9 mouse cellular contexts compared by ENCODE assay signal in genomic region chr11:82831008-82831893, GRCm38 (mm10). TPM values are rescaled to one million over a fixed set of nuclear protein-coding genes. Genes with fewer than 3 reads are reported as not detected.
A peak's percentile ranks its signal among the peaks of the same experiment; 100 is the strongest.
DNase-seq lines count a peak whose midpoint lies in the region; ATAC-seq and TF ChIP-seq lines count a peak whose summit lies in the region.
"Had no signal": no experiment of that assay in that cellular context is flagged by ENCODE, and none has a peak within 500 bp of the region (broad histone marks: within the 10 kb centered on the region; RNA-seq: fewer than 3 reads in every experiment).

No protein-coding gene starts in this region.

- H3K9ac ChIP-seq in heart, embryonic 13.5 days: peak overlapping the region; percentile 42; the same call in 1 of the 2 replicates
- H3K9ac ChIP-seq in heart, postnatal 0 days (replicated peaks; ENCODE audit: low read depth, low read length): no peak overlapping the region
- H3K9ac ChIP-seq in neural tube, embryonic 15.5 days (replicated peaks): no peak overlapping the region

- no peak for ATAC-seq in heart, embryonic 13.5 days (ENCODE audit: extremely low read depth, insufficient number of reproducible peaks, low FRiP score, low TSS enrichment)
- no peak for ATAC-seq in megakaryocyte, adult 5-6 weeks (ENCODE audit: poor library complexity, severe bottlenecking)
- ATAC-seq in heart, postnatal 0 days (ENCODE audit: insufficient read depth, low read depth): no peak
- ATAC-seq in neural tube, embryonic 15.5 days (ENCODE audit: low FRiP score): peak; percentile 76

- no peak for DNase-seq in heart, adult 9 months (ENCODE audit: low spot score in 2 of 2)
- DNase-seq in heart, postnatal 0 days (ENCODE audit: low spot score): no peak
- no peak for DNase-seq in thymus, postnatal 14 days
- no peak for DNase-seq in cerebellum, postnatal 14 days
- DNase-seq: kidney, postnatal 10 days had no signal

- no peak for TF ChIP-seq CTCF in heart, postnatal 0 days (IDR thresholded peaks at IDR 0.05; ENCODE audit: low read depth)

- 13% methylated on average over 10 of the region's 10 CpGs for WGBS in heart, embryonic 13.5 days
- WGBS in heart, postnatal 0 days: 14% methylated on average over 10 of the region's 10 CpGs
- 9% methylated on average over 10 of the region's 10 CpGs for WGBS in neural tube, embryonic 15.5 days

- no peaks in the 10 kb centered on the region for H3K9me3 ChIP-seq in heart, embryonic 13.5 days
- H3K9me3 ChIP-seq in megakaryocyte, embryonic 14.5 days: peaks cover 4% of the 10 kb centered on the region; the same call in 1 of the 2 replicates
- no peaks in the 10 kb centered on the region for H3K9me3 ChIP-seq in heart, postnatal 0 days (replicated peaks; ENCODE audit: control insufficient read depth, low read length)
- no peaks in the 10 kb centered on the region for H3K9me3 ChIP-seq in neural tube, embryonic 15.5 days (replicated peaks)

- H3K27ac ChIP-seq in heart, embryonic 13.5 days (replicated peaks): no peak overlapping the region; the same call in 1 of the 2 replicates
- no peak overlapping the region for H3K27ac ChIP-seq in heart, postnatal 0 days (ENCODE audit: low read depth)
- H3K27ac ChIP-seq in neural tube, embryonic 15.5 days (replicated peaks): 0 out of 2 replicates have a peak overlapping the region, but pooled peaks have one; percentile 37

- H3K4me2 ChIP-seq in heart, embryonic 13.5 days: peak overlapping the region; percentile 52
- H3K4me2 ChIP-seq in heart, postnatal 0 days (ENCODE audit: low read depth, low read length): peak overlapping the region; percentile 46
- H3K4me2 ChIP-seq in neural tube, embryonic 15.5 days: peak overlapping the region; percentile 36

- peak overlapping the region; percentile 13 for H3K4me3 ChIP-seq in heart, embryonic 13.5 days
- H3K4me3 ChIP-seq in megakaryocyte, embryonic 14.5 days (replicated peaks): peak overlapping the region; percentile 33
- no peak overlapping the region for H3K4me3 ChIP-seq in heart, postnatal 0 days (ENCODE audit: low read depth, low read length)
- no peak overlapping the region for H3K4me3 ChIP-seq in neural tube, embryonic 15.5 days (replicated peaks)

- H3K4me1 ChIP-seq in heart, embryonic 13.5 days: peaks cover 15% of the 10 kb centered on the region
- peaks cover 72% of the 10 kb centered on the region for H3K4me1 ChIP-seq in megakaryocyte, embryonic 14.5 days
- H3K4me1 ChIP-seq in heart, postnatal 0 days (ENCODE audit: control insufficient read depth, insufficient read depth): peaks cover 6% of the 10 kb centered on the region
- H3K4me1 ChIP-seq in neural tube, embryonic 15.5 days: peaks cover 23% of the 10 kb centered on the region

- no peak for TF ChIP-seq EP300 in heart, postnatal 0 days (IDR thresholded peaks at IDR 0.05; ENCODE audit: low read depth)

- no peaks in the 10 kb centered on the region for H3K27me3 ChIP-seq in heart, embryonic 13.5 days (replicated peaks)
- H3K27me3 ChIP-seq in megakaryocyte, embryonic 14.5 days (replicated peaks): no peaks in the 10 kb centered on the region
- H3K27me3 ChIP-seq in heart, postnatal 0 days (ENCODE audit: control insufficient read depth, insufficient read depth, low read length): no peaks in the 10 kb centered on the region
- H3K27me3 ChIP-seq in neural tube, embryonic 15.5 days (replicated peaks): no peaks in the 10 kb centered on the region

- no peaks in the 10 kb centered on the region for H3K36me3 ChIP-seq in heart, embryonic 13.5 days
- H3K36me3 ChIP-seq in megakaryocyte, embryonic 14.5 days (replicated peaks; ENCODE audit: low read length): peaks cover 75% of the 10 kb centered on the region
- H3K36me3 ChIP-seq in heart, postnatal 0 days (replicated peaks; ENCODE audit: control insufficient read depth, insufficient read depth, low read length): no peaks in the 10 kb centered on the region
- H3K36me3 ChIP-seq in neural tube, embryonic 15.5 days: no peaks in the 10 kb centered on the region

RNA-seq across cellular contexts. Expression of gene Rffl, which starts 39.8 kb away (rescaled TPM):
- polyA plus RNA-seq in heart, embryonic 13.5 days (2015; fragmentation: Nextera tagmentation; extraction: Ambion mirVana): 4.7 and 5.3 TPM in 2 replicates
- polyA plus RNA-seq in megakaryocyte, embryonic 14.5 days (2012; ENCODE audit: insufficient read depth, low replicate concordance): 5.6 and 33.5 TPM in 2 replicates
- 20.5 and 26.7 TPM in 2 replicates for total RNA-seq in megakaryocyte, adult 5-6 weeks (2015)
- 20.1 and 25.4 TPM in 2 replicates for total RNA-seq in megakaryocyte, adult 5-6 weeks (2017)
- 3.8 and 4.8 TPM in 2 replicates for total RNA-seq in heart, postnatal 0 days (2014; rRNA removed; ENCODE audit: low replicate concordance)
- polyA plus RNA-seq in heart, postnatal 0 days (2015; fragmentation: Nextera tagmentation; extraction: Ambion mirVana): 2.3 and 2.4 TPM in 2 replicates
- 3.8 and 6.9 TPM in 2 replicates for polyA plus RNA-seq in neural tube, embryonic 15.5 days (2015; fragmentation: Nextera tagmentation; extraction: Ambion mirVana)

RNA-seq across cellular contexts. Expression of gene Lig3, which starts 50.3 kb away (rescaled TPM):
- 18.6 and 21.1 TPM in 2 replicates for polyA plus RNA-seq in heart, embryonic 13.5 days (2015; fragmentation: Nextera tagmentation; extraction: Ambion mirVana)
- polyA plus RNA-seq in megakaryocyte, embryonic 14.5 days (2012; ENCODE audit: insufficient read depth, low replicate concordance): 29.8 and 53.0 TPM in 2 replicates
- 14.0 and 15.7 TPM in 2 replicates for total RNA-seq in megakaryocyte, adult 5-6 weeks (2015)
- 17.7 and 20.3 TPM in 2 replicates for total RNA-seq in megakaryocyte, adult 5-6 weeks (2017)
- total RNA-seq in heart, postnatal 0 days (2014; rRNA removed; ENCODE audit: low replicate concordance): 24.7 and 34.8 TPM in 2 replicates
- 11.3 and 12.1 TPM in 2 replicates for polyA plus RNA-seq in heart, postnatal 0 days (2015; fragmentation: Nextera tagmentation; extraction: Ambion mirVana)
- polyA plus RNA-seq in neural tube, embryonic 15.5 days (2015; fragmentation: Nextera tagmentation; extraction: Ambion mirVana): 19.0 and 19.7 TPM in 2 replicates

RNA-seq across cellular contexts. Expression of gene Rad51d, which starts 59.2 kb away (rescaled TPM):
- 12.2 and 12.4 TPM in 2 replicates for polyA plus RNA-seq in heart, embryonic 13.5 days (2015; fragmentation: Nextera tagmentation; extraction: Ambion mirVana)
- 1.3 and 11.6 TPM in 2 replicates for polyA plus RNA-seq in megakaryocyte, embryonic 14.5 days (2012; ENCODE audit: insufficient read depth, low replicate concordance)
- total RNA-seq in megakaryocyte, adult 5-6 weeks (2015): 7.1 and 7.9 TPM in 2 replicates
- total RNA-seq in megakaryocyte, adult 5-6 weeks (2017): 8.8 and 10.3 TPM in 2 replicates
- 10.8 and 11.5 TPM in 2 replicates for total RNA-seq in heart, postnatal 0 days (2014; rRNA removed; ENCODE audit: low replicate concordance)
- polyA plus RNA-seq in heart, postnatal 0 days (2015; fragmentation: Nextera tagmentation; extraction: Ambion mirVana): 9.9 and 11.8 TPM in 2 replicates
- 10.9 and 11.3 TPM in 2 replicates for polyA plus RNA-seq in neural tube, embryonic 15.5 days (2015; fragmentation: Nextera tagmentation; extraction: Ambion mirVana)

Comparison
In these comparisons a context has a peak if more than half of its experiments do, and no peak if none do; other contexts are left out.
1. H3K4me3 ChIP-seq: peak in heart, embryonic 13.5 days (single experiment) and megakaryocyte, embryonic 14.5 days (single experiment); none in heart, postnatal 0 days (single experiment) and neural tube, embryonic 15.5 days (single experiment).
2. Peak in every context shown above with its lines, with median percentiles within 50 percentile points of each other: H3K4me2 ChIP-seq.